Mouse (Mus musculus) kidney, embryonic 16.5 days (tissue): ENCODE data around the gene Hcfc2. TPM values are rescaled to one million over a fixed set of nuclear protein-coding genes. Genes with fewer than 3 reads are reported as not detected.

ENCODE experiments used
- ATAC-seq: fragments of 200-750 bp; cut with Nextera tagmentation; 2 replicates; pipeline ENCODE4 v1.8.0; 2017; ENCODE audit warnings: moderate TSS enrichment; ENCODE audit not compliant: low FRiP score, low TSS enrichment
- H3K27ac ChIP-seq: fragments of 300-500 bp; sonication (generic); 2 replicates; pipeline ENCODE4 v1.5.1; 2014; ENCODE audit warnings: low read length
- H3K27me3 ChIP-seq: fragments of 300-500 bp; sonication (generic); 2 replicates; pipeline ENCODE4 v1.6.1; 2014; ENCODE audit warnings: low read length, control low read depth, mixed read lengths; ENCODE audit not compliant: insufficient read depth
- H3K36me3 ChIP-seq: fragments of 300-500 bp; sonication (generic); 2 replicates; pipeline ENCODE4 v1.6.1; 2014; ENCODE audit warnings: low read length, control low read depth, mixed read lengths; ENCODE audit not compliant: insufficient read depth
- H3K4me1 ChIP-seq: fragments of 300-500 bp; sonication (generic); 2 replicates; pipeline ENCODE4 v1.6.1; 2014; ENCODE audit warnings: low read length, control low read depth, mixed read lengths; ENCODE audit not compliant: insufficient read depth
- H3K4me2 ChIP-seq: fragments of 300-500 bp; sonication (generic); replicated peaks from 2 replicates; pipeline ENCODE4 v1.6.1; 2014; ENCODE audit warnings: low read depth, low read length
- H3K4me3 ChIP-seq: fragments of 300-500 bp; sonication (generic); 2 replicates; pipeline ENCODE4 v1.5.1; 2014; ENCODE audit warnings: mild to moderate bottlenecking, low read length
- H3K9ac ChIP-seq: fragments of 300-500 bp; sonication (generic); replicated peaks from 2 replicates; pipeline ENCODE4 v1.6.1; 2014; ENCODE audit warnings: low read length
- H3K9me3 ChIP-seq: fragments of 300-500 bp; sonication (generic); 2 replicates; pipeline ENCODE4 v1.6.1; 2016; ENCODE audit warnings: low read length, control low read depth
- WGBS: fragments of 180-500 bp; shearing (Covaris S2); extraction: QIAGEN DNeasy Blood & Tissue Kit; methylation state at CpG from one replicate; pipeline ENCODE4 v1.1.7; 2014; 5-methylcytosine and 5-hydroxymethylcytosine counted together
- polyA plus RNA-seq: library from polyadenylated mRNA; unstranded; fragments of >200 nt; fragmentation: Nextera tagmentation; extraction: Ambion mirVana; gene quantifications from 2 replicates; pipeline ENCODE4 v1.2.1, GENCODE M21; 2015

The Hcfc2 gene
- 30.4 and 33.9 TPM in 2 replicates for polyA plus RNA-seq

- no peak within 1 kb of the TSS for H3K4me2 ChIP-seq
- H3K4me3 ChIP-seq, result no peak within 1 kb of the TSS
- 0 out of 2 replicates have a peak within 1 kb of the TSS, but pooled peaks have one; percentile 14 for H3K27ac ChIP-seq
- WGBS, result 68% methylated on average over 5 of the region's 5 CpGs
- no peaks in the 10 kb centered on the region for H3K36me3 ChIP-seq
- ATAC-seq, result no peak
- no peak within 1 kb of the TSS for H3K9ac ChIP-seq
- no peaks in the 10 kb centered on the region for H3K27me3 ChIP-seq
- no peaks in the 10 kb centered on the region for H3K9me3 ChIP-seq
- peaks cover 27% of the 10 kb centered on the region for H3K4me1 ChIP-seq
These were observed at the start of gene Hcfc2 for GRCm38 (mm10) chr10:82695956-82696355. TSS of gene Hcfc2 (plus strand) at chr10:82696160.

DNA sequence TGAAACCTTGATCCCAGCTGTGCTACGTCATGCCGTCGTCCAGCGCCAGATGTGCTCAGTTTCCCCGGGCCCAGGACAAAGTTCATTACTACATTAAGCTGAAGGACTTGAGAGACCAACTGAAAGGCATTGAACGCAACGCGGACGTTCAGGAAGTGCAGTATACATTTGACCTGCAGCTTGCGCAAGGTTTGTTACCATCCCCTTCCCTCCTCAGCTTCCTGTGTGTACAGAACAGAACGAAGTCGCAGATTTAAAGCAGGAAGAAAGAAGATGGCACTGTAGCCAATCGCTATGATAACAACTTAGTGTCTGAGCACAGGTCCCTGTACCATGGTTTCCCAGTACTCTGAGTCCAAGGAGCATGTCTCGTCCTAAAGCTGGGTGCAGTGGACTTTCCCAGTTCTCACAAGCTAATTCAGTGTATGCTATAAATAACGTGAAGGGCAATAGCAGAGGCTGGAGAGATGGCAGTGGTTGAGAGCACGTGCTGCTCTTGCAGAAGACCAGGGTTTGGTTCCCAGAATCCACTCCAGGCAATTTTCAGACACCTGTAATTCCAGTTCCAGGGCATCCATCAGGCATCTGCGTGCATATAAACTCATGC is 48.7 kb upstream of the Hcfc2 start:
- ATAC-seq, result no peak
- no peak overlapping the region for H3K27ac ChIP-seq
- H3K27me3 ChIP-seq, result no peaks in the 10 kb centered on the region
- no peaks in the 10 kb centered on the region for H3K4me1 ChIP-seq
- 79% methylated on average over 17 of the region's 17 CpGs for WGBS
- H3K9ac ChIP-seq, result no peak overlapping the region
- H3K4me3 ChIP-seq, result no peak overlapping the region
- H3K9me3 ChIP-seq, result no peaks in the 10 kb centered on the region
- peaks cover 61% of the 10 kb centered on the region for H3K36me3 ChIP-seq
- no peak overlapping the region for H3K4me2 ChIP-seq

GRCm38 (mm10) chr10:82651221-82651620 is 44.7 kb upstream of the Hcfc2 start:
- no peak overlapping the region for H3K4me3 ChIP-seq
- no peak overlapping the region for H3K27ac ChIP-seq
- H3K9ac ChIP-seq, result no peak overlapping the region
- ATAC-seq, result no peak
- H3K27me3 ChIP-seq, result no peaks in the 10 kb centered on the region
- H3K9me3 ChIP-seq, result no peaks in the 10 kb centered on the region
- 84% methylated on average over 5 of the region's 5 CpGs for WGBS
- peaks cover 32% of the 10 kb centered on the region for H3K36me3 ChIP-seq
- no peak overlapping the region for H3K4me2 ChIP-seq
- H3K4me1 ChIP-seq, result no peaks in the 10 kb centered on the region

DNA sequence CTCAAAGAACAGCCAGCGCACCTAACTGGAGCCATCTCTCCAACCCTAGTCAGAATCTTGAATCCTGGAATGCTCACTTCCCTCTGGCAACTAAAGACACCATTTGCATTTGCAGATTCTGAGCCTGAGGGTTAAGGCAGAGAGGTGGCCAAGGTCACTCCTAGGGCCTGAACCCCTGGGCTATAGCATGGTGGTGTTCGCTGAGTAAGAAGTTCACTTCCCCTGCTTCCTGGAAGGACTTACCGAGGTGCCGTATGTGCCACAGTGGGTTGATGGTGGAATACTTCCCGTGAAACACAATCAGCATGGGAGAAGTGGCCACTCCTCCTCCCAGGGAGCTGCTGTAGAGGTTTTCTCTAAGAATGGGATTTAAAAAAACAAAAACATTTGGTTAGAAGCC is 43.3 kb upstream of the Hcfc2 start:
- Histone ChIP-seq H3K36me3 (peaks cover 20% of the 10 kb centered on the region), H3K4me1 (no peaks in the 10 kb centered on the region), H3K4me3 (no peak overlapping the region), H3K9me3 (no peaks in the 10 kb centered on the region), H3K27me3 (no peaks in the 10 kb centered on the region), H3K9ac (no peak overlapping the region), H3K27ac (no peak overlapping the region), H3K4me2 (no peak overlapping the region)
- 71% methylated on average over 5 of the region's 5 CpGs for WGBS
- no peak for ATAC-seq

DNA sequence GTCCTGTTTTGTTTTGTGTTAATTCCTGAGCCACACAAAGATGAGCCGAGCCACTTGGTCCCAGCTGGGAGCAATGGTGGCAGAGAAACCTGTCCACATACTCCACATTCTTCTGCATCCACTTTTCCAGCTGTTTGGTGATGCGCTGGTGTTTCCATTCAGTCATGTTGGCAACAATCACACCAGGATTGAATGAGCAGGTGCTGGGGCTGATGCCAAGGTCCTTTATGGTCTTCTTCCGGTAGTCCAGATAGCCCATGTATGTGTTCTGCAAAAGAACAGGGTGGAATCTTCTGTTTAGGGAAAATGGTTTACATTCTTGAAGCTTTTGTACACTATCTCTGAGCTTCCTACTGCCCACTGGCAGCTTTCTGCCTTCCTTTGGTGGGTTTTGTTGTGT is 41.4 kb upstream of the Hcfc2 start:
- Histone ChIP-seq H3K36me3 (peaks cover 13% of the 10 kb centered on the region), H3K4me2 (no peak overlapping the region), H3K4me3 (no peak overlapping the region), H3K27ac (no peak overlapping the region), H3K9ac (no peak overlapping the region), H3K4me1 (no peaks in the 10 kb centered on the region), H3K27me3 (no peaks in the 10 kb centered on the region), H3K9me3 (no peaks in the 10 kb centered on the region)
- ATAC-seq, result no peak
- 84% methylated on average over 3 of the region's 3 CpGs for WGBS

DNA sequence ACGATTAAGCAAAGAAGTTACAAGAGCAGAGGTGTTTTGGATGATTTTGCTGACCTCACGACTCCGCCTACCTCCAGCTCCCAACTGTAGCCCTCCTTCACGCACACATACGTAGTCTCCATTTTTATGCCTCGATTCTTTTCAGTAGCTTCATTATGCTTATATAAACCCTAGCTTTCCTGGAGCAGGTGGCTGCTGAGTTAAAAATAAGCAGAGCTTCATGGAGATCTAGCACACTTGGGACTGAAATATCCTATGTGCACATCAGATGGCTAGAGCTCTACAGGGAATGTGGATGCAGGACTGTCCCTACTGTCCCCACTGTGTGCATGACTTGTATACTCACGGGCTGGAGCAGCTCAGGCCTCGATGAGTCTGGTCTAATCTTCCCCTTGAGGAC is 34.1 kb upstream of the Hcfc2 start:
- H3K27me3 ChIP-seq, result no peaks in the 10 kb centered on the region
- no peaks in the 10 kb centered on the region; the same call in 1 of the 2 replicates for H3K4me1 ChIP-seq
- no peaks in the 10 kb centered on the region for H3K9me3 ChIP-seq
- no peak overlapping the region for H3K4me2 ChIP-seq
- no peaks in the 10 kb centered on the region for H3K36me3 ChIP-seq
- no peak overlapping the region for H3K4me3 ChIP-seq
- H3K9ac ChIP-seq, result no peak overlapping the region
- WGBS, result 87% methylated on average over 8 of the region's 8 CpGs
- no peak overlapping the region for H3K27ac ChIP-seq
- no peak for ATAC-seq

GRCm38 (mm10) chr10:82662267-82662990 is 33.5 kb upstream of the Hcfc2 start:
- H3K36me3 ChIP-seq, result no peaks in the 10 kb centered on the region
- H3K9me3 ChIP-seq, result no peaks in the 10 kb centered on the region
- H3K27ac ChIP-seq, result no peak overlapping the region
- ATAC-seq, result no peak
- no peaks in the 10 kb centered on the region for H3K27me3 ChIP-seq
- H3K4me2 ChIP-seq, result no peak overlapping the region
- no peak overlapping the region for H3K9ac ChIP-seq
- H3K4me3 ChIP-seq, result no peak overlapping the region
- WGBS, result 77% methylated on average over 14 of the region's 14 CpGs
- no peaks in the 10 kb centered on the region; the same call in 1 of the 2 replicates for H3K4me1 ChIP-seq

DNA sequence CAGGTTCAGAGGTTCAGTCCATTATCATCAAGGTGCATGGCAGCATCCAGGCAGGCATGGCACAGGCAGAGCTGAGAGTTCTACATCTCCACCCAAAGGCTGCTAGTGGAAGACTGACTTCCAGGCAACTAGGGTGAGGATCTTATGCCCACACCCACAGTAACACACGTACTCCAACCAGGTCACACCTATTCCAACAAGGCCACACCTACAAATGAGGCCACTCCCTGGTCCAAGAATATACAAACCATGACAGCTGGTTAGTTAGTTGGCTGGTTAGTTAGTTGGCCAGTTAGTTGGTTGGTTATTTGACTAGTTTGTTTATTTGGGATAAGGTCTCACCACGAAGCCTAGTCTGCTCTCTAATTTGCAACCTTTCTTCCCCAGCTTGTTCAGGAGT is 32.7 kb upstream of the Hcfc2 start:
- no peak overlapping the region for H3K27ac ChIP-seq
- H3K9me3 ChIP-seq, result no peaks in the 10 kb centered on the region
- no peak overlapping the region for H3K4me3 ChIP-seq
- no peaks in the 10 kb centered on the region for H3K36me3 ChIP-seq
- no peak overlapping the region for H3K4me2 ChIP-seq
- H3K9ac ChIP-seq, result no peak overlapping the region
- no peaks in the 10 kb centered on the region; the same call in 1 of the 2 replicates for H3K4me1 ChIP-seq
- WGBS, result 82% methylated on average over 2 of the region's 2 CpGs
- no peaks in the 10 kb centered on the region for H3K27me3 ChIP-seq
- no peak for ATAC-seq

- no peaks in the 10 kb centered on the region for H3K9me3 ChIP-seq
These were observed 30.0 kb upstream of the Hcfc2 start for GRCm38 (mm10) chr10:82665951-82666350.

More at GRCm38 (mm10) chr10:82665951-82666350, 30.0 kb upstream of the Hcfc2 start:
- no peak overlapping the region for H3K4me3 ChIP-seq
- no peaks in the 10 kb centered on the region for H3K27me3 ChIP-seq
- H3K36me3 ChIP-seq, result no peaks in the 10 kb centered on the region
- no peak overlapping the region; the same call in 1 of the 2 replicates for H3K4me2 ChIP-seq
- 57% methylated on average over 3 of the region's 3 CpGs for WGBS
- H3K9ac ChIP-seq, result no peak overlapping the region
- no peak overlapping the region for H3K27ac ChIP-seq
- H3K4me1 ChIP-seq, result no peaks in the 10 kb centered on the region; the same call in 1 of the 2 replicates
- no peak for ATAC-seq
